Mouse (Mus musculus) thymus, postnatal 36 days (tissue): Measurements from ENCODE around the gene Slc2a8.

Source experiments
- DNase-seq, 2 experiments: peaks; one replicate each; pipeline ENCODE4 v3.0.0; 2022; ENCODE audit warnings: mixed read lengths in 2 of 2

Slc2a8 gene

DNA sequence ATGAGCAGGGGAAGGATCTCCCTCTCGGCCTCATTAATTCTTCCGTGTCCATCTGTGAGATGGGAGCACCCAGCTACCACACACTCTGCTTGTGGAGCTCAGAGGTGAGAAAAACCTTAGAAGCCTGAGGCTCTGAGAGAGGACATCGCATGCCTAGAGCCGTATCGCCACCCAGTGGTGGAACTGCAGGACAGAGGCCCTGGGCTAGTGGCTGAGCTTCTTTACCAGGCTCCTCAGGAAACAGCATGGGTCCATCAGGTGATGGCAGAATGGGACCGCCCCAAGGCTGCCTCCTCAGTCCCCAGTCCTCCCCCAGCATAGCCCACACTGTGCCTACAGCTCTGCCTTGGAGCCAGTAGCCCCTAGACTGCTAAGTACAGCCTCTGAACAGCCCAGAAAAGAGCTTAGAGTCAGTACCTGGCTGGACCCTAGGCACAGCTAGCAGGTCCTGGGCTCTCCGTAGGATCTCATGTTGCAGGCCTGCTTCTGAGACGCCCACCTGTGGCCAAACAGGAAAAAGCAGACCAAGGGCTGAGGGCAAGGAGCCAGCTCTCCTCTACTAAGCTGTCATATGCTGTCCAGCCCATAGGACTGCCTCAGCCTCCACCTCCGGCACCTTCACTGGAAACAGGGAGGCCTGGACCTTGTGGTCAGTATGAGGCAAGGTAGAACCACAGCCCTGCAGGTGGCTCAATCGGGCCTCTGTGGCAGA lies 53.5 kb downstream of the Slc2a8 start:
- DNase-seq = peak; percentile 70 to 72

DNA sequence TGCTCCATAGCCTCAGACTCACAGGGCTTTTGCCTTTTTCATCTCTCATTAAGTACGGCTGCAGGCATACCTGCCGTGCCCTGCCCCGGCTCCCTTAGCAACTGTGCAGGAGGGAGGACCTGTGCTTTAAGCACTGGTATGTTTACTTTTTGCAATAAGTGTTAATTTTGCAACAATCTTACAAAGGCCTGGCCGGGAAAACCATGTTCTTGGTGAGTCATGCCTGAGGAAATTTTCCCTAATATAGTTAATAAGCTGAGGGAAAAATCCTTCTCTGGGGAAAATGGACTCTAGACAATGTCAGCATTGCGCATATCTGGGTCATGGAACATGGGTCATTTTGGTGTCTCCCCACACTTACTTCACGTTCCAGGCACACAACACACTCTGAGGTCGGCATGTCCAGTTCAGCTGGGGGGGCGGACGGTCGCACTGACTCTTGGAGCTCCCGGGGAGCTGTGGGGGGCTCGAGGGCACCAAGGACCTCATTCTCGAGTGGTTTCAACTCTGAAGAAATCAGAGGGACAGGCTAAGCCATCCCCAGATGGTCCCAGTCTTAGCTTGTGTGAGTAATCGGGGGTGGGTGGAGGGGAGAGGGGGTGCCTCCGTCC lies 54.2 kb downstream of the Slc2a8 start:
- DNase-seq = no peak

DNA sequence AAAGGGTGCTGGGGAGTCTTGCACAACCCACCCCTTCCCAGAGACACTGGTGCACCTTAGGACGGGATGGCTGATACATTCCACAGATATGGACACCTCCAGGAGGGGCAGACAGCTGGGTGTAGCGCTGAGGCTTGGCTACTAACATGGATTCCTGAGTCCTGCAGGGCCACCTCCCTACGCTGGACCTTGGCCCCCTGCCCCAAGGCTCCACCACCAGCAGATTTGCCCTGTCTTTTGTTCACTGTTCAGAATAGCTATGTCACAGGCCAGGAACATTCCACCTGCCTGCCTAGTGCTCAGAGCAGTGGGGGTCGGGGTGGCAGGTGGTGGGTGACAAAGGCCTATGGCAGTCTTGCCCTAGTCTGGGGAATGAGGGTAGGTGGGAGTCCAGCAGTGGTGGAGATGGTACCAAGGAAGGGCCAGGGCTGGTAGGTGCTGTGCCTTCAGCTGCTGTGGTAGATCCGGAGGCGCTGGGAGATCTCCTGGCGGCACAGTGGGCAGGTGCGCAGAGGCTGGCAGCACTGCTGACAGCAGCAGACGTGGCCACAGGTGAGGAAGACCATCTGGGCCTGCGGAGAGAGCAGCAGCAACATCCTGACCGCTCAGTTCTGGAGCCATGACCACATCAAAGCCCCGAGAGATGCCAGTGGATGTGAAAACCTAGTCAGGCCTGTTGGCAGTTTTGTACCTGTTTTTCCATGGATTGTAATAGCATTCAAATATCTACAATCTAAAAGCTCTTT lies 55.4 kb downstream of the Slc2a8 start:
- DNase-seq = peak; percentile 48 to 76

DNA sequence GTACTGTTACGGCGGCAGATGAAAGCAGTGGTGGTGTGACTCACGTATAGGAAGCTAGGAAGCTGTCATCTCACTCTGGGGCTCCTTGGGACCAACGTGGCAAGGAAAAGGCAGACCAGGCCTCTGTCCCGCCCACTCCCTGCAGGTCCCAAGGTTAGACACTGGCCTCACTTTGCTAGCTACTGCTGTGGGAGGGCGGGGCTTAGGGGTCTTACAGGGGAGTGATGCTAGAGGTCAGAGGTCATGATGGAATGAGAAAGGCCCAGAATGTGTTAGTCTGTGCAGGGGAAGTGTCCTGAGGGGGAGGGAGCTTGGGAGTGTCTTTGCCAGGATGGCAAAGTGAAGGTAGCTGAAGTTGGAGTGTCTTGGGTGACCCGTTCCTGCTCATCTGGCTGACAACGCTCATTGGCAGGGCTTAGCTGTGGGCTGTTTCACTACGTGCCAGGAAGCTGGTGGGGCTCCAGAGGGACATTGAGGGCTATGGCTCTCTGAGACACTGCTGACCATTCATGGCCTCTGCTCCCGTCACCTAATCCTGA lies 57.5 kb downstream of the Slc2a8 start:
- no peak for DNase-seq

DNA sequence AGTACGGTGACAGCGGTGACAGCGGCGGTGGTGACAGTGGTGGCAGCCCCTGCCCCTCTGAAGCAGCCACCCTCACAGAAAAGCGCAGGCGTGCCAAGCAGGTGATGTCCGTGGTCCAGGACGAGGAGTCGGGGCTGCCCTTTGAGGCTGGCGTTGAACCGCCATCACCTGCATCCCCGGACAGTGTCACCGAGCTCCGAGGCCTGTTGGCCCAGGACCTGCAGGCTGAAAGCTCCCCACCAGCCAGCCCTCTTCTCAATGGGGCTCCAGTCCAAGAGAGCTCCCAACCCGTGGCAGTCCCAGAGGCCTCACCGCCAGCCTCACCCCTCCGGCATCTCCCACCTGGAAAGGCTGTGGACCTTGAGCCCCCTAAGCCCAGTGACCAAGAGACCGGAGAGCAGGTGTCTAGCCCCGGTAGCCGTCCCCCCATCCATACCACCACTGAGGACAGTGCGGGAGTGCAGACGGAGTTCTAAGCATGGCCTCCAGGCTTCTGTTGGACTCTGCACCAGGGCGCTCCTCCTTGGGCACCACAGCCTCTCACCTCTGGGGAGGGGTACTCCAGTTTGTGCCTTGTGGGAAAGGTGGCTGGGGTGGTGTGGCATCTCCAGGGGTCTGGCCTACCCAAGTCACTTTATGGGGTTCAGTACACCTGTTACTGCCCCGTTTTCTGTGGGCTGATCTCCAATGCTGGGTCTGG lies 58.2 kb downstream of the Slc2a8 start:
- DNase-seq = no peak
